Comparison of ENCODE assay signal across 14 mouse cellular contexts in the genomic region with DNA sequence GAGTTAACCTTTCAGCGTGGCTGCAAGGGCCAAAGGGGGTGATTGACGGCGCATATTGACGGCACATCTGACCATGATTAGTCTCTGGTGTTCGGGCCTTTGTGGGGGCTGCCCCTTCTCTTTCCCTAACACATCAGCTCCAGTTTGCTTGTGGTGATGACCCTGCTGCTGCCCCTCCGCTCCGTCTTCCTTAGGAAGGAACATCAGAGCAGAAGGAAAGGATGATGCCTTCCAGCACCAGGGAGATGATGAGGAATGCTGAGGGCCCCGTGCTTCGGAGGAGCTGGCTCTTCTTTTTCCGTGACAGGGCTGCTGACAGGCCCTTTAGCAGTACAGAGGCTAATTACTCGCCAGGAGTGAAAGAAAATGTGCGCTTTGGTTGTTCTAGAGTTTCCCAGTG.
A peak's percentile ranks its signal among the peaks of the same experiment; 100 is the strongest.
DNase-seq lines count a peak whose midpoint lies in the region; ATAC-seq and TF ChIP-seq lines count a peak whose summit lies in the region.
"Had no signal": no experiment of that assay in that cellular context is flagged by ENCODE, and none has a peak within 500 bp of the region (broad histone marks: within the 10 kb centered on the region; RNA-seq: fewer than 3 reads in every experiment).

No protein-coding gene starts in this region.

- TF ChIP-seq CTCF in forebrain, postnatal 0 days (IDR thresholded peaks at IDR 0.05; ENCODE audit: low read depth), result no peak
- no peak for TF ChIP-seq CTCF in midbrain, postnatal 0 days (IDR thresholded peaks at IDR 0.05)

- H3K9ac ChIP-seq in forebrain, postnatal 0 days, result no peak overlapping the region
- no peak overlapping the region for H3K9ac ChIP-seq in midbrain, postnatal 0 days (replicated peaks; ENCODE audit: low read length, poor library complexity, severe bottlenecking)
- H3K9ac ChIP-seq in midbrain, embryonic 13.5 days (replicated peaks), result no peak overlapping the region
- no peak overlapping the region for H3K9ac ChIP-seq in hindbrain, embryonic 16.5 days (ENCODE audit: low read depth, low read length)
- no peak overlapping the region for H3K9ac ChIP-seq in intestine, embryonic 15.5 days

- DNase-seq in forebrain, embryonic 10.5 days (ENCODE audit: extremely low spot score, low spot score), result peak; percentile 26
- DNase-seq in forebrain, postnatal 0 days, result no peak
- DNase-seq in midbrain, postnatal 0 days (ENCODE audit: low spot score), result peak; percentile 10
- DNase-seq in right cerebral cortex, postnatal 14 days, result no peak
- DNase-seq in layer of hippocampus, adult 9-10 months (ENCODE audit: low spot score), result no peak
- DNase-seq: adrenal gland, postnatal 10 days; cerebellum, postnatal 14 days; heart, adult 18-20 months; heart, postnatal 14 days; kidney, postnatal 36 days had no signal

- peaks cover 13% of the 10 kb centered on the region for H3K4me1 ChIP-seq in forebrain, embryonic 10.5 days
- no peaks in the 10 kb centered on the region for H3K4me1 ChIP-seq in forebrain, postnatal 0 days (ENCODE audit: insufficient read depth)
- no peaks in the 10 kb centered on the region for H3K4me1 ChIP-seq in midbrain, postnatal 0 days (ENCODE audit: insufficient read depth, low read length)
- H3K4me1 ChIP-seq in midbrain, embryonic 13.5 days (replicated peaks), result 0 out of 2 replicates have a peak, but pooled peaks cover 4% of the 10 kb centered on the region
- peaks cover 4% of the 10 kb centered on the region; the same call in 1 of the 2 replicates for H3K4me1 ChIP-seq in hindbrain, embryonic 16.5 days (ENCODE audit: control insufficient read depth, insufficient read depth, low read depth, low read length)
- H3K4me1 ChIP-seq in intestine, embryonic 15.5 days (replicated peaks), result no peaks in the 10 kb centered on the region

- peak overlapping the region; percentile 66; the same call in 1 of the 2 replicates for H3K27ac ChIP-seq in forebrain, embryonic 10.5 days
- no peak overlapping the region for H3K27ac ChIP-seq in forebrain, postnatal 0 days (ENCODE audit: low read depth, low read length)
- H3K27ac ChIP-seq in midbrain, postnatal 0 days (ENCODE audit: low read depth, low read length), result no peak overlapping the region
- no peak overlapping the region for H3K27ac ChIP-seq in midbrain, embryonic 13.5 days
- H3K27ac ChIP-seq in hindbrain, embryonic 16.5 days (ENCODE audit: low read depth, low read length), result no peak overlapping the region
- no peak overlapping the region for H3K27ac ChIP-seq in intestine, embryonic 15.5 days

- no peak for ATAC-seq in forebrain, postnatal 0 days
- no peak for ATAC-seq in midbrain, postnatal 0 days (ENCODE audit: low FRiP score)
- ATAC-seq in midbrain, embryonic 13.5 days, result no peak
- peak; percentile 40; the same call in 1 of the 2 replicates for ATAC-seq in hindbrain, embryonic 16.5 days
- no peak for ATAC-seq in intestine, embryonic 15.5 days

- no peak overlapping the region for H3K4me2 ChIP-seq in forebrain, postnatal 0 days (ENCODE audit: low read depth)
- H3K4me2 ChIP-seq in midbrain, postnatal 0 days (ENCODE audit: low read depth, low read length, poor library complexity, severe bottlenecking), result no peak overlapping the region
- H3K4me2 ChIP-seq in midbrain, embryonic 13.5 days (replicated peaks), result no peak overlapping the region
- peak overlapping the region; percentile 23; the same call in 1 of the 2 replicates for H3K4me2 ChIP-seq in hindbrain, embryonic 16.5 days (ENCODE audit: low read length)
- H3K4me2 ChIP-seq in intestine, embryonic 15.5 days (replicated peaks), result no peak overlapping the region
- H3K4me2 ChIP-seq: liver, embryonic 11.5 days had no signal

- no peaks in the 10 kb centered on the region for H3K9me3 ChIP-seq in forebrain, embryonic 10.5 days
- no peaks in the 10 kb centered on the region for H3K9me3 ChIP-seq in forebrain, postnatal 0 days (ENCODE audit: low read length)
- no peaks in the 10 kb centered on the region for H3K9me3 ChIP-seq in midbrain, postnatal 0 days (ENCODE audit: low read length)
- H3K9me3 ChIP-seq in midbrain, embryonic 13.5 days, result no peaks in the 10 kb centered on the region
- no peaks in the 10 kb centered on the region for H3K9me3 ChIP-seq in hindbrain, embryonic 16.5 days (ENCODE audit: control insufficient read depth, low read length)
- no peaks in the 10 kb centered on the region for H3K9me3 ChIP-seq in intestine, embryonic 15.5 days

- H3K27me3 ChIP-seq in forebrain, embryonic 10.5 days (ENCODE audit: poor library complexity, severe bottlenecking), result no peaks in the 10 kb centered on the region
- no peaks in the 10 kb centered on the region for H3K27me3 ChIP-seq in forebrain, postnatal 0 days (ENCODE audit: insufficient read depth, low read length)
- H3K27me3 ChIP-seq in midbrain, postnatal 0 days (ENCODE audit: insufficient read depth, low read length), result no peaks in the 10 kb centered on the region
- no peaks in the 10 kb centered on the region for H3K27me3 ChIP-seq in midbrain, embryonic 13.5 days
- no peaks in the 10 kb centered on the region for H3K27me3 ChIP-seq in hindbrain, embryonic 16.5 days (replicated peaks; ENCODE audit: control insufficient read depth, insufficient read depth, low read length)
- H3K27me3 ChIP-seq in intestine, embryonic 15.5 days (replicated peaks), result no peaks in the 10 kb centered on the region

- WGBS in forebrain, embryonic 10.5 days, result 67% methylated on average over 12 of the region's 12 CpGs
- WGBS in forebrain, postnatal 0 days, result 57% methylated on average over 12 of the region's 12 CpGs
- 48% methylated on average over 12 of the region's 12 CpGs for WGBS in midbrain, postnatal 0 days
- WGBS in midbrain, embryonic 13.5 days, result 59% methylated on average over 12 of the region's 12 CpGs
- 30% methylated on average over 12 of the region's 12 CpGs for WGBS in hindbrain, embryonic 16.5 days
- 53% methylated on average over 12 of the region's 12 CpGs for WGBS in intestine, embryonic 15.5 days

- no peaks in the 10 kb centered on the region for H3K36me3 ChIP-seq in forebrain, embryonic 10.5 days (replicated peaks)
- H3K36me3 ChIP-seq in forebrain, postnatal 0 days (ENCODE audit: insufficient read depth), result no peaks in the 10 kb centered on the region
- H3K36me3 ChIP-seq in midbrain, postnatal 0 days (ENCODE audit: insufficient read depth, low read length), result no peaks in the 10 kb centered on the region
- H3K36me3 ChIP-seq in midbrain, embryonic 13.5 days, result no peaks in the 10 kb centered on the region
- H3K36me3 ChIP-seq in hindbrain, embryonic 16.5 days (ENCODE audit: control insufficient read depth, insufficient read depth, low read length), result no peaks in the 10 kb centered on the region
- H3K36me3 ChIP-seq in intestine, embryonic 15.5 days, result no peaks in the 10 kb centered on the region

- no peak overlapping the region for H3K4me3 ChIP-seq in forebrain, embryonic 10.5 days
- no peak overlapping the region for H3K4me3 ChIP-seq in forebrain, postnatal 0 days (ENCODE audit: low read depth, low read length)
- H3K4me3 ChIP-seq in midbrain, postnatal 0 days (ENCODE audit: low read depth, low read length), result no peak overlapping the region
- no peak overlapping the region for H3K4me3 ChIP-seq in midbrain, embryonic 13.5 days (replicated peaks)
- no peak overlapping the region for H3K4me3 ChIP-seq in hindbrain, embryonic 16.5 days (ENCODE audit: low read length)
- H3K4me3 ChIP-seq in intestine, embryonic 15.5 days (replicated peaks), result no peak overlapping the region

Comparison
In these comparisons a context has a peak if more than half of its experiments do, and no peak if none do; other contexts are left out.
1. DNase-seq: peak in forebrain, embryonic 10.5 days (single experiment) and midbrain, postnatal 0 days (single experiment); none in forebrain, postnatal 0 days (single experiment), right cerebral cortex, postnatal 14 days (single experiment) and layer of hippocampus, adult 9-10 months (single experiment).